Mouse (Mus musculus) MEL (cell line): ENCODE measurements around the gene Plxna4.

Experiments
- BHLHE40 ChIP-seq: IDR thresholded peaks from 2 replicates; pipeline ENCODE4 v1.6.1; 2012; ENCODE audit warnings: low read depth, mild to moderate bottlenecking, inconsistent platforms, low read length, improper control_type of control experiment, borderline replicate concordance
- CTCF ChIP-seq, 3 experiments: IDR thresholded peaks in 2 of 3; conservative IDR thresholded peaks in 1 of 3; 2 replicates each; pipeline ENCODE4 v1.5.1; 2011 to 2012; ENCODE audit warnings: low read length in 3 of 3, low read depth in 2 of 3, mild to moderate bottlenecking in 2 of 3, improper control_type of control experiment in 1 of 3, inconsistent platforms in 1 of 3, mixed read lengths in 1 of 3, moderate library complexity in 1 of 3; ENCODE audit not compliant: control insufficient read depth in 1 of 3, insufficient read depth in 1 of 3, poor library complexity in 1 of 3, severe bottlenecking in 1 of 3
- ELF1 ChIP-seq: IDR thresholded peaks from 2 replicates; pipeline ENCODE4 v1.6.1; 2014; ENCODE audit warnings: low read depth, mild to moderate bottlenecking, inconsistent platforms, low read length, improper control_type of control experiment, moderate library complexity
- EP300 ChIP-seq, 2 experiments: IDR thresholded peaks; 2 replicates each; pipeline ENCODE4 v1.6.1; 2011; ENCODE audit warnings: improper control_type of control experiment in 2 of 2, low read length in 2 of 2, low read depth in 1 of 2, mild to moderate bottlenecking in 1 of 2
- NRF1 ChIP-seq: IDR thresholded peaks from 2 replicates; pipeline ENCODE4 v1.6.1; 2014; ENCODE audit warnings: low read depth, mild to moderate bottlenecking, inconsistent platforms, low read length, improper control_type of control experiment, moderate library complexity; ENCODE audit not compliant: poor library complexity, insufficient read depth, severe bottlenecking
- POLR2A ChIP-seq, 2 experiments: IDR thresholded peaks; 2 replicates each; pipeline ENCODE4 v1.6.1; 2011 to 2012; ENCODE audit warnings: low read length in 2 of 2, mild to moderate bottlenecking in 2 of 2, control low read depth in 1 of 2, improper control_type of control experiment in 1 of 2, low read depth in 1 of 2, moderate library complexity in 1 of 2; ENCODE audit not compliant: control insufficient read depth in 1 of 2, insufficient read depth in 1 of 2, poor library complexity in 1 of 2
- ZNF384 ChIP-seq: IDR thresholded peaks from 2 replicates; pipeline ENCODE4 v1.6.1; 2012; ENCODE audit warnings: low read depth, mild to moderate bottlenecking, inconsistent platforms, low read length, improper control_type of control experiment

- TF ChIP-seq EP300 (IDR thresholded peaks at IDR 0.05; ENCODE audit: low read depth in 1 of 2, low read length in 2 of 2) (no peak), POLR2A (IDR thresholded peaks at IDR 0.05; ENCODE audit: control insufficient read depth in 1 of 2, insufficient read depth in 1 of 2, low read depth in 1 of 2, low read length in 2 of 2, poor library complexity in 1 of 2) (no peak), CTCF (IDR thresholded peaks at IDR 0.05 in 2 of 3, conservative IDR thresholded peaks at IDR 0.05 in 1 of 3; ENCODE audit: control insufficient read depth in 1 of 3, insufficient read depth in 1 of 3, low read depth in 2 of 3, low read length in 3 of 3, poor library complexity in 1 of 3, severe bottlenecking in 1 of 3) (no peak), ZNF384 (no peak), BHLHE40 (no peak), ELF1 (no peak), NRF1 (no peak)
Measured at GRCm38 (mm10) chr6:32246036-32246435, 342.0 kb downstream of the Plxna4 start.
